Mouse (Mus musculus) testis, adult 2 months (tissue): ENCODE data around the gene Serinc5. TPM values are rescaled to one million over a fixed set of nuclear protein-coding genes. Genes with fewer than 3 reads are reported as not detected.

Source experiments
- H3K27ac ChIP-seq: fragments of 200-500 bp; 2 replicates; pipeline ENCODE4 v1.5.1; 2012; ENCODE audit warnings: low read depth, low read length; ENCODE audit not compliant: control insufficient read depth, insufficient read depth
- H3K27me3 ChIP-seq: fragments of 200-500 bp; 2 replicates; pipeline ENCODE4 v1.6.1; 2012; ENCODE audit warnings: mild to moderate bottlenecking, low read length, moderate library complexity; ENCODE audit not compliant: control insufficient read depth, insufficient read depth
- H3K36me3 ChIP-seq: fragments of 200-500 bp; 2 replicates; pipeline ENCODE4 v1.6.1; 2012; ENCODE audit warnings: mild to moderate bottlenecking, low read length; ENCODE audit not compliant: control insufficient read depth, insufficient read depth
- H3K4me1 ChIP-seq: fragments of 200-500 bp; 2 replicates; pipeline ENCODE4 v1.6.1; 2012; ENCODE audit warnings: low read length; ENCODE audit not compliant: control insufficient read depth, insufficient read depth
- H3K4me3 ChIP-seq: fragments of 200-500 bp; 2 replicates; pipeline ENCODE4 v1.5.1; 2012; ENCODE audit warnings: low read depth, mild to moderate bottlenecking, low read length, moderate library complexity, mixed read lengths; ENCODE audit not compliant: control insufficient read depth
- CTCF ChIP-seq: fragments of 200-500 bp; IDR thresholded peaks from 2 replicates; pipeline ENCODE4 v1.5.1; 2012; ENCODE audit warnings: low read depth, mild to moderate bottlenecking, inconsistent platforms, low read length, moderate library complexity; ENCODE audit not compliant: control insufficient read depth, insufficient read depth, insufficient replicate concordance
- POLR2A ChIP-seq: fragments of 200-500 bp; IDR thresholded peaks from 2 replicates; pipeline ENCODE4 v1.6.1; 2012; ENCODE audit warnings: low read depth, mild to moderate bottlenecking, inconsistent platforms, low read length, moderate library complexity; ENCODE audit not compliant: control insufficient read depth
- polyA plus RNA-seq: library from polyadenylated mRNA; depleted of rRNA; stranded (reverse); fragments of >200 nt; gene quantifications from 2 replicates; pipeline ENCODE4 v1.2.3, GENCODE M21; 2012; rRNA removed

Gene Serinc5
- polyA plus RNA-seq = 8.7 and 10.1 TPM in 2 replicates

DNA sequence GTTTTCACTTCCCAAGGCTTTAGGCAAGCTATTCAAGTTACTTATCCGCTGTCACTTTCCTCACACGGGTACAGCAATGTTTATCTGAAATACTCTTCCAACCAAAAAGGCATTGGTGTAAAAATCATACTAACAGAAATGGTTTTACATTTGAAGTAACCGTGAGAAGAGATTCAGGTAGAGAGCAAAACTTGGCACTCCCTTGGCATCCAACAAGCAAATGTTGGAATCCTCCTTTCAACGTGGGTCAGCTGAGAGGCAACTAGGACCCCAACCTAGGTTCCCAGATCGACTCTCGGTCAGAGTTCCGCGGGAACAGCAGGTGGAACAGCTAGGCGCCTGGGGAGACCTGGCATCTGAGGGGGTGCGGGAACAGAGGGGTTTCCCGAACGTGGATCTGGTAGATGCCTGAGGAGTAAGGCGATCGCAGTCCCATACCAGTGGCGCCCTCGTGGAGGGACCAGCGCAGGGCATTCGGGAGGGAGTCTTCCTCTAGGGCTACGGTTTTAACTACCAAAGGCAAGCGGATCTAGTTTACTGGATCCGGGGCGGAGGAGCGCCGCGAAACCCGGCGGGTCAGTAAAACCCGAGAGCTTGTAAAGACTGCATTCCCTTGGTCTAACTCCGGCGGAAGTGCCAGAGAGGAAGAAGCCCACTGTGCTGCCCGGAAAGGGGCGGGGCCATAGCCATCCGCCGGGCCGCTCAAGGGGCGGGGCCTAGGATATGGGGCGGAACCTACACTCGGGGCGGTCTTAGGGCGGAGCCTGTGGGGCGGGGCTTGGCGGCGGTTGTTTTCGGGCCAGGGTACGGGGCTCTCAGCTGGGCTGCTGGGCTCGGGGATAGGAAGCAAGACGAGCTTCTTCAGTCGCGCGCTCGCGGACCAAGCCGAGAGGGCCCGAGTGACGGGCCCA lies at the start of gene Serinc5:
Serinc5 (plus strand) TSS at position 781 of the 911 bp plus-strand sequence.
- H3K27me3 ChIP-seq = no peaks in the 10 kb centered on the region
- H3K4me3 ChIP-seq = peak within 1 kb of the TSS; percentile 95
- peak within 1 kb of the TSS; percentile 94 for H3K27ac ChIP-seq
- TF ChIP-seq CTCF = no peak
- peak; percentile 72 for TF ChIP-seq POLR2A
- peaks cover 14% of the 10 kb centered on the region for H3K4me1 ChIP-seq
- H3K36me3 ChIP-seq = no peaks in the 10 kb centered on the region

DNA sequence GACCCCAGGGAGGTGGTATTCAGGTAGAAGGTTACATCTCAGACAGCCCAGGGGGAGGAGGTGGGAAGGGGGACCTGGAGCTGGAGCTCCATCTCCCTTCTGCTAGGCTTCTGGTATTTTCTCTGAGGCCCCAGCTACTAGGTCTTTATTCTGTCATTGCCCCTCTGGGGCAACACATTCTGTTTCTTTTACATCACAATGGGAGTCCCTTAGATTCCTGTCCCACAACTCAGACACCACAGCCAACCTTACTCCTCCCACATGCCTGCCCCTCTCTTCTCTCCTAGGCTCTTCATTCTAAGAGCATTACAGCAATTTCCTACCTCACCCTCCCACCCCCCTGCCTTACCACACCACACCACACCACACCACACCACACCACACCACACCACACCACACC lies 34.8 kb upstream of the Serinc5 start, which contains the start of gene Spz1:
Spz1 (minus strand) TSS at position 101 of the 400 bp plus-strand sequence.
- Histone ChIP-seq H3K36me3 (no peaks in the 10 kb centered on the region), H3K4me1 (peaks cover 10% of the 10 kb centered on the region), H3K27ac (peak within 1 kb of the TSS; percentile 87), H3K4me3 (peak within 1 kb of the TSS; percentile 88), H3K27me3 (no peaks in the 10 kb centered on the region)
- TF ChIP-seq CTCF = no peak
- TF ChIP-seq POLR2A = peak; percentile 70; the same call in 1 of the 2 replicates

DNA sequence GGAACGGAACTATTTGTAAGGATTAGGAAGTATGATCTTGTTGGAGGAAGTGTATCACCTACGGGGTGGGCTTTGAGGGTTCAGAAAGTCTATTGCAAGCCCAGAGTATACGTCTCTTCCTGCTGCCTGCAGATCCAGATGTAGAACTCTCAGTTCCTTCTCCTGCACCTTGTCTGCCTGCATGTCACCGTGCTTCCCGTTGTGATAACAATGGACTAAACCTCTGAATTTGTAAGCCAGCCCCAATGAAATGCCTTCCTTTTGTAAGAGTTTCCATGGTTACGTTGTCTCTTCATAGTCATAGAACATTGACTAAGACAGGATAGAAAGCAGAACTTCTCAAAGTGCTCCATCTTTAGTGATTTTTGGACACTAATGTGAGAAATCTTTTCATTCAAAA lies 34.2 kb upstream of the Serinc5 start:
- Histone ChIP-seq H3K4me3 (peak overlapping the region; percentile 88), H3K27ac (peak overlapping the region; percentile 87), H3K27me3 (no peaks in the 10 kb centered on the region), H3K4me1 (peaks cover 10% of the 10 kb centered on the region), H3K36me3 (no peaks in the 10 kb centered on the region)
- TF ChIP-seq CTCF (no peak), POLR2A (no peak; the same call in 1 of the 2 replicates)

DNA sequence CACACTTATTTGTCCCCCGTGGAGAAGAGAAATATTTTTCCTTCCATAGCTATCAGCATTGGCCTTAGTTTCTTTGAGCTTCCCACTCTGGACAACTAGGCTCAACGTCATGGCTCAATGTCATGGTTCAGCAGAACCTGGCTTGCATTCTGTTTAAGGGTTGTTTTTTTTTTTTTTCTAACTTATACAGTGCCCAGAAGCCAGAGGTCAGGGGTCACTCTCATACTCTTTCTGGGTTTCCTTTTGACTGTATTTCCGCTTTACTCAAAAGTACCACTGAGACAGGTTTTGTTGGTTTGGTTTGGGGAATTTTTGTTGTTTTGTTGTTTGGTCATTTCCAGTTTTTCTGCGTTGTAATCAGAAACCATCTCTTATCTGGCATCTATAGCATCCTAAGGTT lies 32.7 kb upstream of the Serinc5 start:
- no peak for TF ChIP-seq CTCF
- TF ChIP-seq POLR2A = no peak
- Histone ChIP-seq H3K27me3 (no peaks in the 10 kb centered on the region), H3K4me3 (peak overlapping the region; percentile 22; the same call in 1 of the 2 replicates)

DNA sequence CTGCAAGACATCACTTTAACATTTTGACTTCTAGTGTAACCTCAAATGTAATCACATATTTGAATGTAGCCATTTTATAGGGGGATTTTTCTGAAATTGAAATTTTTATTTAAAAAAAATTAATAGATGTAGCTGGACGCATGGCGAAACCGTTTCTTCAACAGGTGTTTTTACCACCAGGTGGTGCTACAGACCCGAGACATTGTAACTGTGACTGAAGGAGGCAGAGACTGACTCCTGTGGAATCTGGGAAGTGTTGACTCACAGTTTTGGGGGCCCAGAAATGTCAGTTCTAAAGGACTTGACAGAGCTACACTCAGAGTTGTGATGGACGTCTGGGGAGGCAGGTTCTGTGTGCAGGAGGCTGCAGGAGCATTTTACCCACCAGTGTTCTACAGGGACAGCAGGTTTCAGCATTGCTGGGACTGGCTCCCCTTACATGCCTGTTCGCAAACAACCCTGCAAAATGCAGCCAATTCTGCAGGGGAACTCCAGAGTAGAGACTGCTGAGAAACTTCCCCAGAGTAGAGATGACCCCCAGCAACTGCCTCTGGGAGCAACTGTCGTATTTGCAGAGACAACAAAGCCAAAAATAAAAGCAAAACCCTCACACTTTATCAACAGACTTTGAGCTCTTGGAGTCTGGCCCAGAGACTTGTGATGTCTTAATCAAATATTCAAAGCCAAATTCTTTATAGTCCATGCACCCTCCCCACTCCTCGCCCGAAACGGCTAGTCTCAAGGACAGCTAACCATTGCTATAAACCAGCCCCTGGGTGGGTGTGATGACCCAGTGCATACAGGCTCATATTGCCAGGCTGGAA lies 30.5 kb upstream of the Serinc5 start:
- TF ChIP-seq POLR2A (no peak), CTCF (no peak)
- no peak overlapping the region for H3K27ac ChIP-seq
- no peak overlapping the region for H3K4me3 ChIP-seq
- H3K4me1 ChIP-seq = peaks cover 4% of the 10 kb centered on the region
- H3K27me3 ChIP-seq = no peaks in the 10 kb centered on the region
- no peaks in the 10 kb centered on the region for H3K36me3 ChIP-seq

More for the DNA sequence above, 32.7 kb upstream of the Serinc5 start:
- Histone ChIP-seq H3K36me3 (no peaks in the 10 kb centered on the region), H3K4me1 (peaks cover 10% of the 10 kb centered on the region), H3K27ac (no peak overlapping the region)

DNA sequence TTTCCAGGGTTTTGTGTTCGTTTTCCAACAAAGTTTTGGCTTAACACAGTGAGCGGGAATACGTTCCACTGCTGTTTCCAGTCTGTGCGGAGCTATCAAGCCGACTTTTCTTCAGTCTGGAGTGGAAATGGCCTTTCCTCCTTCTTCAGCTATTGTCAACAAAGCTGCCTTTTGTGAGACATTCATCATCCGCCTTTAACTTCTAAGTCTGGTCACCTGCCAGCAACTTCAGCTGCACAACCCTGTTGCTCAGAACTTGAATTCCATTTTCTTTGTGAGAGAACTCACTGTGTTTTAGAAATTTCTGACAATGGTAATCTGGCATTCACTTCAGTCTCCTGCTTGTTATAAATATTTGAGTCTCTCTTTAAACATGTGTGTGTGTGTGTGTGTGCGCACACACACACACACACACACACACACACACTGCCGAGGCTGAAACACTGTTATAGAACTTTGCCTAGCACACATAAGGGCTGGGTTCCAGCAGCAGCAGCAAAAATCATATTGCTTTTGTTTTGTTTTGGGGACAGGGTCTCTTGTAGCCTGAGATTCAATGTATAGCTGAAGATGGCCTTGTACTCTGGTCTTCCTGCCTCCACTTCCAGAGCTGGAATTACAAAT lies 26.7 kb upstream of the Serinc5 start:
- H3K27me3 ChIP-seq = no peaks in the 10 kb centered on the region
- no peaks in the 10 kb centered on the region for H3K36me3 ChIP-seq
- H3K27ac ChIP-seq = no peak overlapping the region
- H3K4me3 ChIP-seq = no peak overlapping the region
- no peaks in the 10 kb centered on the region; the same call in 1 of the 2 replicates for H3K4me1 ChIP-seq
- no peak for TF ChIP-seq POLR2A
- no peak for TF ChIP-seq CTCF
